Mouse (Mus musculus) thymus, adult 2 months (tissue): ENCODE data around the gene Slmap.

ENCODE experiments used
- CTCF ChIP-seq: fragments of 200-500 bp; IDR thresholded peaks from 2 replicates; pipeline ENCODE4 v1.5.1; 2012; ENCODE audit warnings: mild to moderate bottlenecking, control low read depth, low read length, moderate library complexity, borderline replicate concordance; ENCODE audit not compliant: control insufficient read depth, poor library complexity, insufficient read depth; ENCODE audit errors: extremely low read depth
- POLR2A ChIP-seq: fragments of 200-500 bp; IDR thresholded peaks from 2 replicates; pipeline ENCODE4 v1.6.1; 2012; ENCODE audit warnings: mild to moderate bottlenecking, low read length, control low read depth, moderate library complexity; ENCODE audit not compliant: control insufficient read depth, poor library complexity, insufficient read depth; ENCODE audit errors: extremely low read depth

DNA sequence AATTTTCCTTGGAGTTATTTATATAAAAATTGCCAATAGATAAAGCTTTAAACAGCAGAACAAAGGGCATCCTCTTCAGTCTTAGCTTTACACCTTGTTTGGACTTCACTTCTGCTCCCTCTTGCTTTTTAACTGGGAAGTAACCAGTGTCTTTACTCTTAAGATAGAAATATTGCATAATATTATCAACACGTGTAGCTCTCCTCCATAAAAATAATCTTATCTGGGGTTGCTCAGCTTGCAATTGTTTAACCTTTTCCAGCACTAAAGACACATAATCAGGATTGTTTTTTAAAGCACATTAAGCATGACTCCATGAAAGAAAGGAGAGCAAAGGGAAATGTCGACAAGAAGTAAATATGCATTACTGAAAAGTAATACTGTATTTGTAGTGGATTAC, 114.5 kb downstream of the Slmap start:
- TF ChIP-seq POLR2A (no peak), CTCF (no peak)
